Mouse (Mus musculus) lung, embryonic 16.5 days (tissue): ENCODE measurements at regions not wholly inside any gene's neighbourhood (a gene's known extent, or its start where the extent isn't known, plus 50 kb on each side); places are given as distances from the start of the nearest gene placed in this dataset.
A peak's percentile ranks its signal among the peaks of the same experiment; 100 is the strongest.

ENCODE experiments used
- ATAC-seq: fragments of 200-750 bp; cut with Nextera tagmentation; 2 replicates; pipeline ENCODE4 v1.8.0; 2017; ENCODE audit warnings: low read depth, mild to moderate bottlenecking, moderate library complexity
- H3K27ac ChIP-seq: fragments of 300-500 bp; sonication (generic); 2 replicates; pipeline ENCODE4 v1.5.1; 2014; ENCODE audit warnings: mild to moderate bottlenecking, control low read depth, low read length
- H3K27me3 ChIP-seq: fragments of 300-500 bp; sonication (generic); 2 replicates; pipeline ENCODE4 v1.6.1; 2014; ENCODE audit warnings: low read depth, low read length, mixed read lengths; ENCODE audit not compliant: control insufficient read depth, insufficient read depth
- H3K36me3 ChIP-seq: fragments of 300-500 bp; sonication (generic); 2 replicates; pipeline ENCODE4 v1.6.1; 2014; ENCODE audit warnings: low read length; ENCODE audit not compliant: control insufficient read depth, insufficient read depth
- H3K4me1 ChIP-seq: fragments of 300-500 bp; sonication (generic); replicated peaks from 2 replicates; pipeline ENCODE4 v1.6.1; 2014; ENCODE audit warnings: low read length, mixed read lengths; ENCODE audit not compliant: control insufficient read depth, insufficient read depth
- H3K4me2 ChIP-seq: fragments of 300-500 bp; sonication (generic); 2 replicates; pipeline ENCODE4 v1.6.1; 2014; ENCODE audit warnings: low read depth, low read length, control low read depth
- H3K4me3 ChIP-seq: fragments of 300-500 bp; sonication (generic); 2 replicates; pipeline ENCODE4 v1.5.1; 2014; ENCODE audit warnings: mild to moderate bottlenecking, low read length, control low read depth
- H3K9ac ChIP-seq: fragments of 300-500 bp; sonication (generic); 2 replicates; pipeline ENCODE4 v1.6.1; 2014; ENCODE audit warnings: low read length, control low read depth
- H3K9me3 ChIP-seq: fragments of 300-500 bp; sonication (generic); 2 replicates; pipeline ENCODE4 v1.6.1; 2016; ENCODE audit warnings: low read length; ENCODE audit not compliant: control insufficient read depth
- WGBS: fragments of 180-500 bp; shearing (Covaris S2); extraction: QIAGEN DNeasy Blood & Tissue Kit; methylation state at CpG from one replicate; pipeline ENCODE4 v1.1.7; 2014; 5-methylcytosine and 5-hydroxymethylcytosine counted together

- H3K9ac ChIP-seq, result no peak overlapping the region
- H3K9me3 ChIP-seq, result no peaks in the 10 kb centered on the region
- H3K36me3 ChIP-seq, result no peaks in the 10 kb centered on the region
- no peak overlapping the region for H3K4me3 ChIP-seq
- no peaks in the 10 kb centered on the region for H3K27me3 ChIP-seq
- H3K4me2 ChIP-seq, result no peak overlapping the region
- no peak; the same call in 1 of the 2 replicates for ATAC-seq
- 72% methylated on average over 7 of the region's 7 CpGs for WGBS
- H3K4me1 ChIP-seq, result no peaks in the 10 kb centered on the region
- H3K27ac ChIP-seq, result no peak overlapping the region
These were observed 1176.1 kb downstream of the 4930447A16Rik start for GRCm38 (mm10) chr15:38601436-38601835.

GRCm38 (mm10) chr15:38602187-38602870 lies 1177.0 kb downstream of the 4930447A16Rik start:
- H3K36me3 ChIP-seq, result no peaks in the 10 kb centered on the region
- 49% methylated on average over 12 of the region's 12 CpGs for WGBS
- no peaks in the 10 kb centered on the region for H3K4me1 ChIP-seq
- H3K9me3 ChIP-seq, result no peaks in the 10 kb centered on the region
- no peak overlapping the region for H3K4me3 ChIP-seq
- no peak overlapping the region for H3K27ac ChIP-seq
- H3K9ac ChIP-seq, result no peak overlapping the region
- no peaks in the 10 kb centered on the region for H3K27me3 ChIP-seq
- no peak overlapping the region for H3K4me2 ChIP-seq
- ATAC-seq, result 0 out of 2 replicates have a peak, but pooled peaks have one; percentile 52

- H3K36me3 ChIP-seq, result no peaks in the 10 kb centered on the region
- H3K4me1 ChIP-seq, result no peaks in the 10 kb centered on the region
- no peak overlapping the region for H3K9ac ChIP-seq
- WGBS, result 80% methylated on average over 5 of the region's 5 CpGs
- no peak overlapping the region for H3K27ac ChIP-seq
- H3K4me2 ChIP-seq, result no peak overlapping the region
- no peaks in the 10 kb centered on the region for H3K27me3 ChIP-seq
- H3K9me3 ChIP-seq, result no peaks in the 10 kb centered on the region
- H3K4me3 ChIP-seq, result no peak overlapping the region
- ATAC-seq, result no peak
These were observed 1178.6 kb downstream of the 4930447A16Rik start for GRCm38 (mm10) chr15:38603918-38604317.

- Histone ChIP-seq H3K27me3 (no peaks in the 10 kb centered on the region), H3K9me3 (no peaks in the 10 kb centered on the region), H3K9ac (no peak overlapping the region), H3K4me1 (no peaks in the 10 kb centered on the region), H3K4me3 (no peak overlapping the region), H3K36me3 (no peaks in the 10 kb centered on the region), H3K27ac (no peak overlapping the region), H3K4me2 (no peak overlapping the region)
- 0 out of 2 replicates have a peak, but pooled peaks have one; percentile 34 for ATAC-seq
- 46% methylated on average over 2 of the region's 2 CpGs for WGBS
These were observed 1182.0 kb downstream of the 4930447A16Rik start for GRCm38 (mm10) chr15:38607368-38607767.

GRCm38 (mm10) chr15:38608207-38608870 lies 1183.0 kb downstream of the 4930447A16Rik start:
- Histone ChIP-seq H3K9ac (no peak overlapping the region), H3K4me3 (no peak overlapping the region), H3K4me1 (no peaks in the 10 kb centered on the region), H3K36me3 (no peaks in the 10 kb centered on the region), H3K27me3 (no peaks in the 10 kb centered on the region), H3K9me3 (no peaks in the 10 kb centered on the region), H3K27ac (no peak overlapping the region), H3K4me2 (no peak overlapping the region)
- no peak for ATAC-seq
- WGBS, result 78% methylated on average over 6 of the region's 6 CpGs

- 55% methylated on average over 4 of the region's 4 CpGs for WGBS
- no peak overlapping the region for H3K9ac ChIP-seq
- no peaks in the 10 kb centered on the region for H3K36me3 ChIP-seq
- H3K4me3 ChIP-seq, result no peak overlapping the region
- no peaks in the 10 kb centered on the region for H3K4me1 ChIP-seq
- H3K4me2 ChIP-seq, result no peak overlapping the region
- H3K27ac ChIP-seq, result peak overlapping the region; percentile 65
- peak; percentile 87 for ATAC-seq
- no peaks in the 10 kb centered on the region for H3K9me3 ChIP-seq
- no peaks in the 10 kb centered on the region for H3K27me3 ChIP-seq
These were observed 1184.2 kb downstream of the 4930447A16Rik start for GRCm38 (mm10) chr15:38609522-38609921.
